Mouse (Mus musculus) C2C12 (cell line): ENCODE data around the gene Cdk5rap2. TPM values are rescaled to one million over a fixed set of nuclear protein-coding genes. Genes with fewer than 3 reads are reported as not detected.

ENCODE experiments used
- H3K27me3 ChIP-seq: one replicate; pipeline ENCODE4 v1.6.1; 2011; ENCODE audit not compliant: control insufficient read depth, insufficient read depth, insufficient read length
- H3K36me3 ChIP-seq: one replicate; pipeline ENCODE4 v1.6.1; 2011; ENCODE audit not compliant: control insufficient read depth, insufficient read depth
- H3K4me3 ChIP-seq: one replicate; pipeline ENCODE4 v1.5.1; 2011; ENCODE audit warnings: mild to moderate bottlenecking, control low read depth; ENCODE audit not compliant: poor library complexity, insufficient read depth, severe bottlenecking
- H3K79me2 ChIP-seq: one replicate; pipeline ENCODE4 v1.6.1; 2011; ENCODE audit not compliant: control insufficient read depth, insufficient read depth
- H3K79me3 ChIP-seq: one replicate; pipeline ENCODE4 v1.6.1; 2011; ENCODE audit warnings: low read depth, control low read depth
- H3ac ChIP-seq: one replicate; pipeline ENCODE3; 2011; ENCODE audit warnings: low read depth; ENCODE audit not compliant: control insufficient read depth, insufficient read length
- CEBPB ChIP-seq: IDR thresholded peaks from one replicate; pipeline ENCODE4 v1.6.1; 2011; ENCODE audit warnings: low read depth, mild to moderate bottlenecking, control low read depth, moderate library complexity
- CTCF ChIP-seq: IDR thresholded peaks from one replicate; pipeline ENCODE4 v1.5.1; 2011; ENCODE audit not compliant: control insufficient read depth, insufficient read depth, insufficient read length
- FOSL1 ChIP-seq: IDR thresholded peaks from one replicate; pipeline ENCODE4 v1.8.0; 2011; ENCODE audit warnings: mild to moderate bottlenecking, low read length; ENCODE audit not compliant: poor library complexity, insufficient read depth, severe bottlenecking
- MAX ChIP-seq: IDR thresholded peaks from one replicate; pipeline ENCODE4 v1.6.1; 2011; ENCODE audit warnings: mild to moderate bottlenecking, control low read depth
- MYOD1 ChIP-seq: IDR thresholded peaks from one replicate; pipeline ENCODE4 v1.6.1; 2011; ENCODE audit warnings: low read depth; ENCODE audit not compliant: control insufficient read depth, insufficient read length
- MYOG ChIP-seq: IDR thresholded peaks from one replicate; pipeline ENCODE4 v1.6.1; 2011; ENCODE audit not compliant: control insufficient read depth, insufficient read length; ENCODE audit errors: extremely low read depth
- USF1 ChIP-seq: IDR thresholded peaks from one replicate; pipeline ENCODE4 v1.6.1; 2011; ENCODE audit warnings: low read depth, mild to moderate bottlenecking, control low read depth, moderate library complexity
- polyA plus RNA-seq: library from polyadenylated mRNA; unstranded; fragments of >200 nt; fragmentation: generic; extraction: Trizol; gene quantifications from one replicate; pipeline ENCODE4 v1.2.1, GENCODE M21; 2012; ENCODE audit warnings: missing spikeins

The Cdk5rap2 gene
- polyA plus RNA-seq, 1 experiment: 11.4 TPM

- Histone ChIP-seq H3K79me3 (no peaks in the 10 kb centered on the region), H3K36me3 (peaks cover 34% of the 10 kb centered on the region), H3K27me3 (no peaks in the 10 kb centered on the region), H3K79me2 (no peaks in the 10 kb centered on the region), H3K4me3 (no peak overlapping the region), H3ac (no peak overlapping the region)
- TF ChIP-seq USF1: no peak
- TF ChIP-seq CTCF: no peak
- no peak for TF ChIP-seq MAX
- no peak for TF ChIP-seq FOSL1
- no peak for TF ChIP-seq MYOD1
- no peak for TF ChIP-seq CEBPB
- no peak for TF ChIP-seq MYOG
Observed at GRCm38 (mm10) chr4:70259726-70260418, 150.4 kb downstream of the Cdk5rap2 start.

DNA sequence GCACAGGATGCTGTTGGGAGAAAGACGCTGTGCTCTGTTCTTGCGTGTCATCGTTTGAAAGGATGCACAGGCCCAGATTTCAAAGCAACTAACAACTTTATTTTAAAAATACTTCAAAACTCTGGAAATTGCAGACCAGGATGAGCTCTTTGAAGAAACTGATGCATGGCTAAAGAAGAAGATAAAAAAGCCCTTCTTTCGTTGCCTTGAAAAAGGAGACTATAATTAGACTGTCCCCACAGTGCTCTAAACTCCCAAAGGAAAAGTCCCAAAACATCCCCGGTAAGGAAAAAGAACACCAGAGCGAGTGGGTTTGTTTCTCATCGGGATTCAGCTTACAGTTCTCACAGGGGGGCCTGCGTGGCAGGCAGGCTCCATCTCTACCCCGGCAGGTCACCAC lies 151.4 kb downstream of the Cdk5rap2 start:
- H3K27me3 ChIP-seq: no peaks in the 10 kb centered on the region
- H3K4me3 ChIP-seq: no peak overlapping the region
- H3K36me3 ChIP-seq: peaks cover 33% of the 10 kb centered on the region
- H3ac ChIP-seq: no peak overlapping the region
- no peaks in the 10 kb centered on the region for H3K79me3 ChIP-seq
- TF ChIP-seq MYOD1 (no peak), FOSL1 (no peak), CEBPB (no peak), MYOG (no peak), USF1 (no peak), CTCF (no peak), MAX (no peak)
- no peaks in the 10 kb centered on the region for H3K79me2 ChIP-seq

- Histone ChIP-seq H3K79me3 (no peaks in the 10 kb centered on the region), H3ac (no peak overlapping the region), H3K36me3 (peaks cover 27% of the 10 kb centered on the region), H3K4me3 (no peak overlapping the region), H3K79me2 (no peaks in the 10 kb centered on the region), H3K27me3 (no peaks in the 10 kb centered on the region)
- TF ChIP-seq MYOD1: no peak
- no peak for TF ChIP-seq CEBPB
- TF ChIP-seq MYOG: no peak
- no peak for TF ChIP-seq USF1
Observed at GRCm38 (mm10) chr4:70258205-70258604, 152.0 kb downstream of the Cdk5rap2 start.

GRCm38 (mm10) chr4:70251782-70252181 lies 158.5 kb downstream of the Cdk5rap2 start:
- Histone ChIP-seq H3K79me2 (no peaks in the 10 kb centered on the region), H3K36me3 (peaks cover 25% of the 10 kb centered on the region)

GRCm38 (mm10) chr4:70245706-70246105 lies 164.5 kb downstream of the Cdk5rap2 start:
- no peaks in the 10 kb centered on the region for H3K27me3 ChIP-seq
- no peaks in the 10 kb centered on the region for H3K79me2 ChIP-seq
- peaks cover 28% of the 10 kb centered on the region for H3K36me3 ChIP-seq
- H3ac ChIP-seq: no peak overlapping the region
- TF ChIP-seq CEBPB (no peak), FOSL1 (no peak), USF1 (no peak), MAX (no peak), MYOG (no peak), MYOD1 (no peak), CTCF (no peak)
- no peak overlapping the region for H3K4me3 ChIP-seq
- H3K79me3 ChIP-seq: no peaks in the 10 kb centered on the region

More at GRCm38 (mm10) chr4:70251782-70252181, 158.5 kb downstream of the Cdk5rap2 start:
- Histone ChIP-seq H3K27me3 (no peaks in the 10 kb centered on the region), H3K4me3 (no peak overlapping the region), H3K79me3 (no peaks in the 10 kb centered on the region), H3ac (no peak overlapping the region)
- TF ChIP-seq FOSL1 (no peak), CTCF (no peak), USF1 (no peak), MAX (no peak)

- Histone ChIP-seq H3K36me3 (peaks cover 23% of the 10 kb centered on the region), H3K4me3 (no peak overlapping the region)
- TF ChIP-seq MYOD1 (no peak), MAX (no peak), MYOG (no peak), CTCF (no peak), USF1 (no peak), FOSL1 (no peak), CEBPB (no peak)
Observed at GRCm38 (mm10) chr4:70243561-70244120, 166.6 kb downstream of the Cdk5rap2 start.

More at GRCm38 (mm10) chr4:70243561-70244120, 166.6 kb downstream of the Cdk5rap2 start:
- H3K79me2 ChIP-seq: no peaks in the 10 kb centered on the region
- H3K27me3 ChIP-seq: no peaks in the 10 kb centered on the region
- H3K79me3 ChIP-seq: no peaks in the 10 kb centered on the region
- no peak overlapping the region for H3ac ChIP-seq
